Mouse (Mus musculus) liver, postnatal 0 days (tissue): ENCODE measurements at regions not wholly inside any gene's neighbourhood (a gene's known extent, or its start where the extent isn't known, plus 50 kb on each side); places are given as distances from the start of the nearest gene placed in this dataset.

Experiments
- CTCF ChIP-seq: sonication (generic); IDR thresholded peaks from 2 replicates; pipeline ENCODE4 v1.5.1; 2016; ENCODE audit warnings: antibody characterized with exemption, low read depth
- EP300 ChIP-seq: IDR thresholded peaks from 2 replicates; pipeline ENCODE4 v1.6.1; 2016; ENCODE audit warnings: antibody characterized with exemption, low read depth, mild to moderate bottlenecking

DNA sequence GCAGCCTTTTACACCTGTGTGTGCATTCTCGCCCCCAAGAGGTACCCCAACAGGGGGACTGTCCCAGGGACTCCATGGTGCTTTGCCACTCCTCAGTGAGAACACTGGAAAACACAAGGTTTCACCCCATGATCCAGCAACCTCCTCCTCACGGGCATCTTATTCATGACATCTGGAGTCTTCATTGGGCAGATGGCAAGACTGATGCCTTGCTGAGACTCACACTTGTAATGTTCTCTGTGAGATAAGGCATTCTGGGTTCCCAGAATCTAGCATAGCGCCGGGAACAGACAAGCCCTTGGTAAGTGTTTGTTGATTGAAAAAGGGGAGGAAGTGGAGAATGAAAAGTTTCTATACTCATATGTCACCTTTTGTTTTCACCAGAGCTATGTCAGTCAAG, 60.3 kb downstream of the Rhob start:
- TF ChIP-seq CTCF (no peak), EP300 (no peak)
